Mouse (Mus musculus) liver, embryonic 16.5 days (tissue): ENCODE results near the gene Vps33b. TPM values are rescaled to one million over a fixed set of nuclear protein-coding genes. Genes with fewer than 3 reads are reported as not detected.

ENCODE experiments used
- ATAC-seq: fragments of 200-750 bp; cut with Nextera tagmentation; 2 replicates; pipeline ENCODE4 v1.8.0; 2017; ENCODE audit warnings: low read depth, mild to moderate bottlenecking, moderate number of reproducible peaks, moderate library complexity
- H3K27ac ChIP-seq: fragments of 300-500 bp; sonication (generic); 2 replicates; pipeline ENCODE4 v1.5.1; 2014; ENCODE audit warnings: mild to moderate bottlenecking, low read length
- H3K27me3 ChIP-seq: fragments of 300-500 bp; sonication (generic); 2 replicates; pipeline ENCODE4 v1.6.1; 2014; ENCODE audit warnings: low read depth, low read length, mixed read lengths; ENCODE audit not compliant: control insufficient read depth, insufficient read depth
- H3K36me3 ChIP-seq: fragments of 300-500 bp; sonication (generic); 2 replicates; pipeline ENCODE4 v1.6.1; 2014; ENCODE audit warnings: mild to moderate bottlenecking; ENCODE audit not compliant: control insufficient read depth, insufficient read depth
- H3K4me1 ChIP-seq: fragments of 300-500 bp; sonication (generic); 2 replicates; pipeline ENCODE4 v1.6.1; 2014; ENCODE audit warnings: low read depth, low read length, mixed read lengths; ENCODE audit not compliant: control insufficient read depth
- H3K4me2 ChIP-seq: fragments of 300-500 bp; sonication (generic); 2 replicates; pipeline ENCODE4 v1.6.1; 2014; ENCODE audit warnings: low read depth, low read length, mixed read lengths
- H3K4me3 ChIP-seq: fragments of 300-500 bp; sonication (generic); 2 replicates; pipeline ENCODE4 v1.5.1; 2014; ENCODE audit warnings: low read depth, mild to moderate bottlenecking, low read length
- H3K9ac ChIP-seq: fragments of 300-500 bp; sonication (generic); 2 replicates; pipeline ENCODE4 v1.6.1; 2014; ENCODE audit warnings: low read depth, low read length
- H3K9me3 ChIP-seq: fragments of 300-500 bp; sonication (generic); replicated peaks from 2 replicates; pipeline ENCODE4 v1.6.1; 2016; ENCODE audit warnings: low read length; ENCODE audit not compliant: control insufficient read depth
- WGBS: fragments of 180-500 bp; shearing (Covaris S2); extraction: QIAGEN DNeasy Blood & Tissue Kit; methylation state at CpG from one replicate; pipeline ENCODE4 v1.1.7; 2014; ENCODE audit not compliant: insufficient replicate concordance; 5-methylcytosine and 5-hydroxymethylcytosine counted together
- polyA plus RNA-seq: library from polyadenylated mRNA; unstranded; fragments of >200 nt; fragmentation: Nextera tagmentation; extraction: Ambion mirVana; gene quantifications from 2 replicates; pipeline ENCODE4 v1.2.1, GENCODE M21; 2015

Gene Vps33b
- polyA plus RNA-seq, 1 experiment from 2014 or later: 4.3 TPM

GRCm38 (mm10) chr7:80297041-80297440, 27.6 kb downstream of the Vps33b start:
- peak overlapping the region; percentile 98 for H3K4me3 ChIP-seq
- H3K4me1 ChIP-seq: peaks cover 39% of the 10 kb centered on the region
- 86% methylated on average over 3 of the region's 3 CpGs for WGBS
- peaks cover 42% of the 10 kb centered on the region for H3K36me3 ChIP-seq
- H3K27me3 ChIP-seq: no peaks in the 10 kb centered on the region
- no peak for ATAC-seq
- H3K9me3 ChIP-seq: no peaks in the 10 kb centered on the region
- no peak overlapping the region for H3K9ac ChIP-seq
- H3K27ac ChIP-seq: no peak overlapping the region; the same call in 1 of the 2 replicates
- H3K4me2 ChIP-seq: peak overlapping the region; percentile 77

- Histone ChIP-seq H3K4me3 (no peak overlapping the region), H3K27me3 (no peaks in the 10 kb centered on the region), H3K36me3 (peaks cover 55% of the 10 kb centered on the region), H3K9ac (no peak overlapping the region), H3K4me2 (no peak overlapping the region), H3K27ac (no peak overlapping the region), H3K4me1 (peaks cover 28% of the 10 kb centered on the region), H3K9me3 (no peaks in the 10 kb centered on the region)
- ATAC-seq: no peak
- WGBS: 91% methylated on average over 4 of the region's 4 CpGs
Measured at GRCm38 (mm10) chr7:80298754-80299153, 29.3 kb downstream of the Vps33b start.

- Histone ChIP-seq H3K4me1 (peaks cover 26% of the 10 kb centered on the region), H3K4me3 (no peak overlapping the region), H3K9me3 (no peaks in the 10 kb centered on the region), H3K27me3 (no peaks in the 10 kb centered on the region), H3K4me2 (no peak overlapping the region), H3K27ac (no peak overlapping the region), H3K9ac (no peak overlapping the region), H3K36me3 (peaks cover 63% of the 10 kb centered on the region)
- no peak for ATAC-seq
- 85% methylated on average over 3 of the region's 3 CpGs for WGBS
Measured at GRCm38 (mm10) chr7:80299568-80299967, 30.1 kb downstream of the Vps33b start.

DNA sequence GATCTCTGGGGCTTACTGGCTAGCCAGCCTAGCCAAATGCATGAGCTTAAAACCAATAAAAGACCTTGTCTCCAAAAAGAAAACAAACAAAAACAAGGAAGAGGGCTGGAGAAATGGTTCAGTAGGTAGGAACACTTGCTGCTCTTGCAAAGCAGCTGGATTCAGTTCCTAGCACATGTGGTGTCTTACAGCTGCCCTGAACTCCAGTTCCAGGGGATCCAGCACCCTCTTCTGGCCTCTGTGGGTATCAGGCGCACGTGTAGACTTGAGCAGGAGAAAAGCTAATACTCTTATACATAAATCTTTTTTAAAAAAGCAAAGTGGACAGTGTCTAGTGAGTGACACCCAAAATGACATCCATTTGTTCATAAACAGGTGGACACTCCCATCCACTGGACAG, 32.1 kb downstream of the Vps33b start:
- Histone ChIP-seq H3K36me3 (peaks cover 80% of the 10 kb centered on the region), H3K27ac (no peak overlapping the region), H3K27me3 (no peaks in the 10 kb centered on the region; the same call in 1 of the 2 replicates), H3K9me3 (no peaks in the 10 kb centered on the region), H3K9ac (no peak overlapping the region), H3K4me3 (no peak overlapping the region), H3K4me1 (peaks cover 18% of the 10 kb centered on the region), H3K4me2 (no peak overlapping the region)
- no peak for ATAC-seq
- 81% methylated on average over 2 of the region's 2 CpGs for WGBS

- no peak overlapping the region for H3K4me2 ChIP-seq
- 87% methylated on average over 3 of the region's 3 CpGs for WGBS
- H3K36me3 ChIP-seq: peaks cover 97% of the 10 kb centered on the region
- H3K4me1 ChIP-seq: no peaks in the 10 kb centered on the region
- ATAC-seq: no peak
- H3K27me3 ChIP-seq: no peaks in the 10 kb centered on the region; the same call in 1 of the 2 replicates
- no peaks in the 10 kb centered on the region for H3K9me3 ChIP-seq
- no peak overlapping the region for H3K27ac ChIP-seq
- no peak overlapping the region for H3K9ac ChIP-seq
- no peak overlapping the region for H3K4me3 ChIP-seq
Measured at GRCm38 (mm10) chr7:80307766-80308165, 38.3 kb downstream of the Vps33b start.

DNA sequence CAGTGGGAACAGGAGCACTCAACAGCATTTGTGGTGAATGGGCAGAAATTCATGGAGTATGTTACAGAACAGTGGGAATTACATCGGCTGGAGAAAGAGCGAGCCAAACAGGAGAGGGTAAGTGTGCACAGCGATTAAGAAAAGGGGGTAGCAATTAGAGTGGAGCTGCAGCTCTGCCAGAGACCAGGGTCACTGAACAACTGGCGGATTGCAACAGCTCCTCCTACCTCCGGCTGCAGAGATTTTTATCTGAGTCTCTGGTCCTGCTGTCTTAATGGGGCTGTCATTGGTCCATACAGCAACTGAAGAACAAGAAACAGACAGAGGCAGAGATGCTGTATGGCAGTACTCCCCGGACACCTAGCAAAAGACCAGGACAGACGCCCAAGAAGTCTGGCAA, 41.3 kb downstream of the Vps33b start:
- Histone ChIP-seq H3K27me3 (no peaks in the 10 kb centered on the region; the same call in 1 of the 2 replicates), H3K4me1 (no peaks in the 10 kb centered on the region), H3K9me3 (no peaks in the 10 kb centered on the region), H3K36me3 (peaks cover 98% of the 10 kb centered on the region), H3K9ac (no peak overlapping the region), H3K4me3 (no peak overlapping the region), H3K27ac (no peak overlapping the region), H3K4me2 (no peak overlapping the region)
- ATAC-seq: no peak
- 81% methylated on average over 7 of the region's 7 CpGs for WGBS

GRCm38 (mm10) chr7:80315733-80316132, 46.3 kb downstream of the Vps33b start:
- ATAC-seq: no peak
- Histone ChIP-seq H3K4me1 (no peaks in the 10 kb centered on the region), H3K27ac (no peak overlapping the region), H3K9ac (no peak overlapping the region), H3K9me3 (no peaks in the 10 kb centered on the region), H3K4me3 (no peak overlapping the region), H3K4me2 (no peak overlapping the region), H3K36me3 (peaks cover 70% of the 10 kb centered on the region), H3K27me3 (no peaks in the 10 kb centered on the region)
- 65% methylated on average over 2 of the region's 2 CpGs for WGBS

DNA sequence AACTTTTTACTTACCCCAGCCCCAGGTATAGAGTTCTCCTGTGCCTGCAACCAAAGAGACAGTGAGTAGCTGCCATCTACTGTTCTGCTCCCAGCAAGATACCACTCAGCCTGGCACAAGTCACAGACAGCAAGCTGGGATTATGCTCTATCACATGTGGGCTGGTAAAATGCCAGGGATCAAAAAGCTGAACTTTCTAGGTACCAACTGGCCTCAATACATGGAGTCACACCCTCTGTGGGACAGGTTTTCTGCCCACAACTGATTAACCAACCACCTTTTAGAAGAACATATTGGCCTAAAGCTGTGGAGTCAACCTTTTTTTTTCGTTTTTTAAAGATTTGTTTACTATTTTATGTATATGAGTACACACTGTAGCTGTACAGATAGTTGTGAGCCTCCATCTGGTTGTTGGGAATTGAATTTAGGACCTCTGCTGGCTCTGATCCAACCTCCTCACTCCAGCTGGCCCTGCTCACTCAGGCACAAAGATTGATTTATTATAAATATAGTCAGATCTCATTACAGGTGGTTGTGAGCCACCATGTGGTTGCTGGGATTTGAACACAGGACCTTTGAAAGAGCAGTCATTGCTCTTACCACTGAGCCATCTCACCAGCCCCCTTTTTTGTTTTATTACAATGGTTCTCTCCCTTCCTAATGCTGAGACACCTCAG, 48.1 kb downstream of the Vps33b start:
- no peaks in the 10 kb centered on the region for H3K27me3 ChIP-seq
- no peak overlapping the region for H3K4me3 ChIP-seq
- no peak overlapping the region for H3K4me2 ChIP-seq
- 62% methylated on average over 1 of the region's 1 CpGs for WGBS
- H3K9me3 ChIP-seq: no peaks in the 10 kb centered on the region
- H3K9ac ChIP-seq: no peak overlapping the region
- no peak for ATAC-seq
- no peaks in the 10 kb centered on the region; the same call in 1 of the 2 replicates for H3K4me1 ChIP-seq
- no peak overlapping the region for H3K27ac ChIP-seq
- peaks cover 53% of the 10 kb centered on the region for H3K36me3 ChIP-seq

- Histone ChIP-seq H3K4me3 (no peak overlapping the region), H3K27me3 (no peaks in the 10 kb centered on the region), H3K36me3 (peaks cover 42% of the 10 kb centered on the region), H3K27ac (0 out of 2 replicates have a peak overlapping the region, but pooled peaks have one; percentile 33), H3K9me3 (no peaks in the 10 kb centered on the region), H3K4me1 (peaks cover 10% of the 10 kb centered on the region), H3K9ac (no peak overlapping the region), H3K4me2 (no peak overlapping the region)
- no peak for ATAC-seq
- 83% methylated on average over 4 of the region's 4 CpGs for WGBS
Measured at GRCm38 (mm10) chr7:80318670-80319069, 49.2 kb downstream of the Vps33b start.
